Mouse (Mus musculus): ENCODE measurements around the gene Nbeal1.

Nbeal1 gene

GRCm38 (mm10) chr1:60343630-60344455 lies 163.4 kb downstream of the Nbeal1 start:
- peak; percentile 4 for DNase-seq (ENCODE audit: low read depth, low spot score)

- DNase-seq (ENCODE audit: low read depth, low spot score): no peak
These were observed 164.3 kb downstream of the Nbeal1 start for GRCm38 (mm10) chr1:60344670-60345069.

GRCm38 (mm10) chr1:60345712-60346111 lies 165.3 kb downstream of the Nbeal1 start:
- no peak for DNase-seq (ENCODE audit: low read depth, low spot score)

GRCm38 (mm10) chr1:60352786-60353185 lies 172.4 kb downstream of the Nbeal1 start:
- DNase-seq (ENCODE audit: low read depth, low spot score): no peak

GRCm38 (mm10) chr1:60361626-60362025 lies 181.2 kb downstream of the Nbeal1 start:
- DNase-seq (ENCODE audit: low read depth, low spot score): no peak

- no peak for DNase-seq (ENCODE audit: low read depth, low spot score)
These were observed 196.2 kb downstream of the Nbeal1 start for GRCm38 (mm10) chr1:60376556-60376955.

- no peak for DNase-seq (ENCODE audit: low read depth, low spot score)
These were observed 201.5 kb downstream of the Nbeal1 start for GRCm38 (mm10) chr1:60381910-60382309.
